Mouse (Mus musculus) mouse trophoblast stem cell (cell line): ENCODE data around the gene Mms19.
"Not testable (repeated sequence)": the region's sequence is repeated elsewhere in the genome, so short reads cannot be mapped to it uniquely, and the experiment has no call there.

ENCODE experiments used
- in situ Hi-C, 2 experiments: fragments of 300-500 bp; cut with MseI, MboI; formaldehyde crosslinking; loops; 2 replicates in 1 of 2; 3 replicates in 1 of 2; pipeline ENCODE4 v1.15.1; 2025

Mms19 gene

GRCm38 (mm10) chr19:41933179-41934086 is 47.5 kb downstream of the Mms19 start, which contains the start of the genes Exosc1 and Zdhhc16:
Gene Exosc1 (minus strand): TSS chr19:41933423.
Gene Zdhhc16 (plus strand): TSS chr19:41933480.
- in situ Hi-C loops, result no loop called here

- in situ Hi-C loops, result no loop called here
Observed at GRCm38 (mm10) chr19:41932686-41933085, 48.3 kb downstream of the Mms19 start.

GRCm38 (mm10) chr19:41920412-41921067 is 60.4 kb downstream of the Mms19 start:
- in situ Hi-C loops, result no loop called here

- in situ Hi-C loops, result no loop called here
Observed at GRCm38 (mm10) chr19:41919471-41919870, 61.5 kb downstream of the Mms19 start.

- in situ Hi-C loops, result no loop called here
Observed at GRCm38 (mm10) chr19:41916853-41917252, 64.1 kb downstream of the Mms19 start.

- in situ Hi-C loops, result no loop called here
Observed at GRCm38 (mm10) chr19:41915294-41915693, 65.7 kb downstream of the Mms19 start.

- in situ Hi-C loops, result not testable (repeated sequence)
Observed at GRCm38 (mm10) chr19:41914592-41914882, 66.4 kb downstream of the Mms19 start.

GRCm38 (mm10) chr19:41913774-41914591 is 67.0 kb downstream of the Mms19 start:
- in situ Hi-C loops, result no loop called here

GRCm38 (mm10) chr19:41912121-41913080 is 68.6 kb downstream of the Mms19 start:
- in situ Hi-C loops, result no loop called here

GRCm38 (mm10) chr19:41911178-41912073 is 69.5 kb downstream of the Mms19 start, which contains the start of gene Pgam1:
Gene Pgam1 (plus strand): TSS chr19:41911923.
- in situ Hi-C loops, result no loop called here

- in situ Hi-C loops, result no loop called here
Observed at GRCm38 (mm10) chr19:41910396-41910795, 70.6 kb downstream of the Mms19 start.

GRCm38 (mm10) chr19:41908736-41909135 is 72.2 kb downstream of the Mms19 start:
- in situ Hi-C loops, result no loop called here

- in situ Hi-C loops, result no loop called here
Observed at GRCm38 (mm10) chr19:41907079-41907760, 73.7 kb downstream of the Mms19 start.

GRCm38 (mm10) chr19:41906311-41907078 is 74.5 kb downstream of the Mms19 start:
- in situ Hi-C loops, result no loop called here

GRCm38 (mm10) chr19:41905246-41905645 is 75.7 kb downstream of the Mms19 start:
- in situ Hi-C loops, result no loop called here

GRCm38 (mm10) chr19:41902848-41903593 is 77.9 kb downstream of the Mms19 start:
- in situ Hi-C loops, result no loop called here

- in situ Hi-C loops, result no loop called here
Observed at GRCm38 (mm10) chr19:41901696-41902095, 79.3 kb downstream of the Mms19 start.
